Mouse (Mus musculus) myocyte (in vitro differentiated cells): ENCODE measurements around the gene Rarg. TPM values are rescaled to one million over a fixed set of nuclear protein-coding genes. Genes with fewer than 3 reads are reported as not detected.

ENCODE experiments used
- H3K27me3 ChIP-seq: one replicate; pipeline ENCODE4 v1.6.1; 2011; ENCODE audit not compliant: control insufficient read depth, insufficient read depth, insufficient read length
- H3K36me3 ChIP-seq: one replicate; pipeline ENCODE4 v1.6.1; 2011; ENCODE audit not compliant: control insufficient read depth, insufficient read depth
- H3K4me2 ChIP-seq: one replicate; pipeline ENCODE4 v1.6.1; 2011; ENCODE audit warnings: low read depth, control low read depth
- H3K4me3 ChIP-seq: one replicate; pipeline ENCODE4 v1.5.1; 2011; ENCODE audit warnings: mild to moderate bottlenecking, control low read depth, moderate library complexity
- H3K79me2 ChIP-seq: one replicate; pipeline ENCODE4 v1.6.1; 2011; ENCODE audit not compliant: control insufficient read depth, insufficient read depth
- H3ac ChIP-seq: one replicate; pipeline ENCODE4 v1.6.1; 2011; ENCODE audit not compliant: control insufficient read depth, insufficient read length
- E2F4 ChIP-seq: IDR thresholded peaks from one replicate; pipeline ENCODE4 v1.6.1; 2011; ENCODE audit warnings: mild to moderate bottlenecking, control low read depth, moderate library complexity; ENCODE audit not compliant: insufficient read depth
- MAX ChIP-seq: IDR thresholded peaks from one replicate; pipeline ENCODE4 v1.6.1; 2011; ENCODE audit warnings: low read depth, mild to moderate bottlenecking, control low read depth
- MYOD1 ChIP-seq, 3 experiments: IDR thresholded peaks; one replicate each; pipeline ENCODE4 v1.6.1; 2011; ENCODE audit warnings: control low read depth in 2 of 3, low read depth in 2 of 3, mild to moderate bottlenecking in 2 of 3, moderate library complexity in 1 of 3; ENCODE audit not compliant: insufficient read length in 2 of 3, control insufficient read depth in 1 of 3
- MYOG ChIP-seq, 3 experiments: IDR thresholded peaks; one replicate each; pipeline ENCODE4 v1.6.1; 2011; ENCODE audit warnings: control low read depth in 2 of 3, low read depth in 2 of 3, mild to moderate bottlenecking in 2 of 3; ENCODE audit not compliant: insufficient read length in 2 of 3, control insufficient read depth in 1 of 3, insufficient read depth in 1 of 3
- POLR2A ChIP-seq: IDR thresholded peaks from one replicate; pipeline ENCODE4 v1.6.1; 2011; ENCODE audit warnings: low read depth, mild to moderate bottlenecking, control low read depth, moderate library complexity; ENCODE audit not compliant: insufficient read length
- POLR2AphosphoS2 ChIP-seq: IDR thresholded peaks from one replicate; pipeline ENCODE4 v1.6.1; 2011; ENCODE audit warnings: low read depth, control low read depth; ENCODE audit not compliant: insufficient read length
- REST ChIP-seq: IDR thresholded peaks from one replicate; pipeline ENCODE4 v1.6.1; 2011; ENCODE audit warnings: mild to moderate bottlenecking, control low read depth, moderate library complexity; ENCODE audit not compliant: insufficient read depth, insufficient read length
- SRF ChIP-seq: IDR thresholded peaks from one replicate; pipeline ENCODE4 v1.6.1; 2011; ENCODE audit warnings: low read depth; ENCODE audit not compliant: control insufficient read depth, insufficient read length
- TCF12 ChIP-seq: IDR thresholded peaks from one replicate; pipeline ENCODE4 v1.6.1; 2011; ENCODE audit warnings: mild to moderate bottlenecking, control low read depth; ENCODE audit not compliant: poor library complexity, insufficient read depth, severe bottlenecking
- TCF3 ChIP-seq: IDR thresholded peaks from one replicate; pipeline ENCODE4 v1.6.1; 2011; ENCODE audit warnings: low read depth, control low read depth; ENCODE audit not compliant: insufficient read length
- USF1 ChIP-seq: IDR thresholded peaks from one replicate; pipeline ENCODE4 v1.6.1; 2011; ENCODE audit warnings: low read depth, mild to moderate bottlenecking, control low read depth, moderate library complexity
- polyA plus RNA-seq: library from polyadenylated mRNA; unstranded; fragments of >200 nt; fragmentation: generic; extraction: Trizol; gene quantifications from one replicate; pipeline ENCODE4 v1.2.1, GENCODE M21; 2012; ENCODE audit warnings: missing spikeins

Gene Rarg
- polyA plus RNA-seq, 1 experiment, result 63.8 TPM

- H3K36me3 ChIP-seq, result no peaks in the 10 kb centered on the region
- TF ChIP-seq E2F4 (no peak), TCF3 (no peak), POLR2AphosphoS2 (no peak), SRF (no peak), POLR2A (no peak), MYOG (IDR thresholded peaks at IDR 0.05; ENCODE audit: control insufficient read depth in 1 of 3, insufficient read depth in 1 of 3, insufficient read length in 2 of 3, low read depth in 2 of 3) (no peak), REST (no peak), USF1 (no peak), MYOD1 (IDR thresholded peaks at IDR 0.05; ENCODE audit: control insufficient read depth in 1 of 3, insufficient read length in 2 of 3, low read depth in 2 of 3) (no peak), MAX (no peak)
- H3K4me3 ChIP-seq, result no peak overlapping the region
- no peak overlapping the region for H3K4me2 ChIP-seq
- no peaks in the 10 kb centered on the region for H3K79me2 ChIP-seq
- no peak overlapping the region for H3ac ChIP-seq
- H3K27me3 ChIP-seq, result no peaks in the 10 kb centered on the region
Observed at GRCm38 (mm10) chr15:102191699-102192098, 65.6 kb downstream of the Rarg start.

- H3ac ChIP-seq, result no peak overlapping the region
- no peaks in the 10 kb centered on the region for H3K79me2 ChIP-seq
- H3K4me2 ChIP-seq, result no peak overlapping the region
- no peaks in the 10 kb centered on the region for H3K36me3 ChIP-seq
- no peak overlapping the region for H3K4me3 ChIP-seq
- TF ChIP-seq MAX, result no peak
- H3K27me3 ChIP-seq, result no peaks in the 10 kb centered on the region
Observed at GRCm38 (mm10) chr15:102188883-102189282, 68.4 kb downstream of the Rarg start.

GRCm38 (mm10) chr15:102188096-102188495 lies 69.2 kb downstream of the Rarg start:
- no peak overlapping the region for H3K4me3 ChIP-seq
- H3K27me3 ChIP-seq, result no peaks in the 10 kb centered on the region
- H3K36me3 ChIP-seq, result no peaks in the 10 kb centered on the region
- no peak for TF ChIP-seq POLR2AphosphoS2
- no peak for TF ChIP-seq REST
- TF ChIP-seq MAX, result no peak
- TF ChIP-seq MYOD1 (IDR thresholded peaks at IDR 0.05; ENCODE audit: control insufficient read depth in 1 of 3, insufficient read length in 2 of 3, low read depth in 2 of 3), result no peak
- no peaks in the 10 kb centered on the region for H3K79me2 ChIP-seq
- no peak overlapping the region for H3K4me2 ChIP-seq
- H3ac ChIP-seq, result no peak overlapping the region

DNA sequence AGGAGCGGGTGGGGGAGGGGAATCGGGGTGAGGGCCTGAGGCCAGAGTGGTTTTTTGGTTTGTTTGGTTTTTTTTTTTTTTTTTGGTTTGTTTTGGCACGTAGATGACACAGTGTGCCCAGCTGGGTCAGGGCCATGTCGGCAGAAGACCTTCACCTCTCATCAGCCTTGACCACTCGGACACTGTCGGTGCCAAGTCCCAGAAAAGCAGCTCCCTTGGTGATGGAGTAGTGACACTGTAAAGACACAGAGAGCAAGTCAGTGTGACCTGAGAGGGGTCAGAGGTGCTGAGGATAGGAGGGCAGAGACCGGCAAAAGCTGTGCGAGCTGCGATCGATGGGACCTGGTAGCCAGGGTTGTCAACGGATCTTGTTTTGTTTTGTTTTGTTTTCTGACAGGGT lies 71.1 kb downstream of the Rarg start:
- H3K4me2 ChIP-seq, result no peak overlapping the region
- H3K27me3 ChIP-seq, result no peaks in the 10 kb centered on the region
- TF ChIP-seq POLR2A (no peak), USF1 (no peak), SRF (no peak), E2F4 (no peak), TCF12 (no peak), MAX (no peak)
- H3K4me3 ChIP-seq, result no peak overlapping the region
- H3K79me2 ChIP-seq, result no peaks in the 10 kb centered on the region
- no peak overlapping the region for H3ac ChIP-seq
- no peaks in the 10 kb centered on the region for H3K36me3 ChIP-seq

Other genes with a start within 250 kb of the Rarg start
- not detected for gene Krt18, start 229.3 kb downstream of the Rarg start, polyA plus RNA-seq
- gene Eif4b, start 183.7 kb downstream of the Rarg start, polyA plus RNA-seq, result 266 TPM
- gene Tns2, start 157.1 kb downstream of the Rarg start, polyA plus RNA-seq, result 128 TPM
- 51.0 TPM for gene Spryd3, start 121.3 kb downstream of the Rarg start, polyA plus RNA-seq
- gene Igfbp6, start 113.2 kb downstream of the Rarg start, polyA plus RNA-seq, result 182 TPM
- gene Soat2, start 107.0 kb downstream of the Rarg start, polyA plus RNA-seq, result 0.43 TPM
- 42.3 TPM for gene Zfp740, start 54.3 kb downstream of the Rarg start, polyA plus RNA-seq
- gene Csad, start 52.8 kb downstream of the Rarg start, polyA plus RNA-seq, result 18.8 TPM
- 2.0 TPM for gene Itgb7, start 25.6 kb downstream of the Rarg start, polyA plus RNA-seq
- not detected for gene Gm9918, start 13.0 kb upstream of the Rarg start, polyA plus RNA-seq
- gene Mfsd5, start 21.9 kb upstream of the Rarg start, polyA plus RNA-seq, result 83.3 TPM
- 16.7 TPM for gene Espl1, start 38.7 kb upstream of the Rarg start, polyA plus RNA-seq
- gene Pfdn5, start 68.6 kb upstream of the Rarg start, polyA plus RNA-seq, result 476 TPM
- gene Myg1, start 74.2 kb upstream of the Rarg start, polyA plus RNA-seq, result 97.0 TPM
- gene Aaas, start 93.3 kb upstream of the Rarg start, polyA plus RNA-seq, result 57.5 TPM
- 0.24 TPM for gene Sp7, start 109.7 kb upstream of the Rarg start, polyA plus RNA-seq
- gene Sp1, start 148.6 kb upstream of the Rarg start, polyA plus RNA-seq, result 11.7 TPM
- gene Amhr2, start 187.8 kb upstream of the Rarg start, polyA plus RNA-seq, result 0.32 TPM
- gene Prr13, start 201.5 kb upstream of the Rarg start, polyA plus RNA-seq, result 92.9 TPM
- gene Pcbp2, start 213.0 kb upstream of the Rarg start, polyA plus RNA-seq, result 892 TPM
- gene Gm10337, start 246.2 kb upstream of the Rarg start, polyA plus RNA-seq, result not detected